9 mouse cellular contexts compared by ENCODE assay signal in genomic region chr17:23969231-23969630, GRCm38 (mm10). TPM values are rescaled to one million over a fixed set of nuclear protein-coding genes. Genes with fewer than 3 reads are reported as not detected.
DNase-seq lines count a peak whose midpoint lies in the region; TF ChIP-seq lines count a peak whose summit lies in the region.
"Had no signal": no experiment of that assay in that cellular context is flagged by ENCODE, and none has a peak within 500 bp of the region (broad histone marks: within the 10 kb centered on the region; RNA-seq: fewer than 3 reads in every experiment).

No protein-coding gene starts in this region.

- peaks cover 21 to 41% of the 10 kb centered on the region in 2 experiments for H3K4me1 ChIP-seq in CH12.LX (ENCODE audit: control insufficient read depth in 1 of 2, insufficient read depth in 2 of 2)
- H3K4me1 ChIP-seq: limb, embryonic 12.5 days had no signal

- H3K27ac ChIP-seq in CH12.LX (ENCODE audit: insufficient read depth, low read depth): no peak overlapping the region
- H3K27ac ChIP-seq: limb, embryonic 12.5 days had no signal

- H3K4me3 ChIP-seq in CH12.LX (replicated peaks in 1 of 3; ENCODE audit: low read depth in 2 of 3, low read length in 2 of 3, poor library complexity in 1 of 3): no peak overlapping the region
- H3K4me3 ChIP-seq: limb, embryonic 12.5 days had no signal

- TF ChIP-seq EP300 in CH12.LX (IDR thresholded peaks at IDR 0.05; ENCODE audit: low read length): no peak

- H3K79me2 ChIP-seq in CH12.LX (replicated peaks; ENCODE audit: control insufficient read depth, extremely low read depth, insufficient read depth, poor library complexity, severe bottlenecking): no peaks in the 10 kb centered on the region

- H3K27me3 ChIP-seq in CH12.LX (replicated peaks): no peaks in the 10 kb centered on the region
- H3K27me3 ChIP-seq: limb, embryonic 12.5 days had no signal

- dilution Hi-C loops in CH12.LX (cut with MboI; ENCODE audit: extremely low pct_ligation_motif_present, extremely low pct_unique_long_range_greater_than_20kb, low sequenced_read_pairs): no loop called here

- no peak for TF ChIP-seq POLR2A in CH12.LX (IDR thresholded peaks at IDR 0.05; ENCODE audit: low read depth, low read length)

- no peaks in the 10 kb centered on the region for H3K9me3 ChIP-seq in CH12.LX (replicated peaks; ENCODE audit: low read length)
- H3K9me3 ChIP-seq: limb, embryonic 12.5 days had no signal

- no peaks in the 10 kb centered on the region for H3K36me3 ChIP-seq in CH12.LX (replicated peaks in 1 of 2; ENCODE audit: control insufficient read depth in 1 of 2, insufficient read depth in 1 of 2, low read length in 1 of 2)
- H3K36me3 ChIP-seq: limb, embryonic 12.5 days had no signal

- peak; percentile 69 for TF ChIP-seq RAD21 in CH12.LX (IDR thresholded peaks at IDR 0.05; ENCODE audit: low read depth, low read length)

- in situ Hi-C loops in CH12.LX (cut with MboI; ENCODE audit: low pct_ligation_motif_present, low pct_unique_long_range_greater_than_20kb, low sequenced_read_pairs): loop anchor here (10.0 kb wide), 3 partner anchors 104 to 304 kb away; partner anchors contain the start of genes Bicdl2, Flywch1 and Prss21

- peak; percentile 32 to 83; a peak in 3 of 4 replicates for TF ChIP-seq CTCF in CH12.LX (conservative IDR thresholded peaks at IDR 0.05 in 1 of 2, IDR thresholded peaks at IDR 0.05 in 1 of 2; ENCODE audit: low read depth in 2 of 2, low read length in 2 of 2)

- H3K9ac ChIP-seq in CH12.LX (ENCODE audit: insufficient read depth, low read depth): no peak overlapping the region
- H3K9ac ChIP-seq: limb, embryonic 12.5 days had no signal

- peak; percentile 74 for DNase-seq in A20 (ENCODE audit: low read depth, low spot score)
- peak; percentile 70 for DNase-seq in CH12.LX (ENCODE audit: extremely low read depth)
- DNase-seq in c-Kit-negative CD71-positive TER-119-positive erythroid progenitor cells, embryonic 14.5 days (ENCODE audit: low read depth, low spot score): peak; percentile 42
- DNase-seq in frontal cortex, postnatal 36 days (ENCODE audit: low spot score in 2 of 2): peak; percentile 71 to 86
- peak; percentile 47 to 81 for DNase-seq in layer of hippocampus, adult 8-10 months (ENCODE audit: low spot score in 2 of 2)
- DNase-seq in lung, postnatal 10 days: peak; percentile 86
- peak; percentile 58 to 67 for DNase-seq in right cerebral cortex, postnatal 36 days (ENCODE audit: low spot score in 2 of 2)
- DNase-seq in urinary bladder, postnatal 4 days (ENCODE audit: low spot score in 2 of 2): peak; percentile 57 to 80

- H3K4me2 ChIP-seq in CH12.LX (ENCODE audit: insufficient read depth, low read depth, poor library complexity, severe bottlenecking): no peak overlapping the region
- H3K4me2 ChIP-seq: limb, embryonic 12.5 days had no signal

TF ChIP-seq in CH12.LX, 34 proteins besides CTCF, POLR2A, EP300 and RAD21:
- no peak for TF ChIP-seq MAZ (IDR thresholded peaks at IDR 0.05; ENCODE audit: low read depth, low read length)
- TF ChIP-seq GABPA (IDR thresholded peaks at IDR 0.05; ENCODE audit: insufficient replicate concordance, low read depth, low read length): no peak
- no peak for TF ChIP-seq NELFE (IDR thresholded peaks at IDR 0.05; ENCODE audit: low read depth, low read length)
- no peak for TF ChIP-seq MEF2A (IDR thresholded peaks at IDR 0.05; ENCODE audit: borderline replicate concordance, low read depth, low read length)
- TF ChIP-seq TBP (conservative IDR thresholded peaks at IDR 0.05; ENCODE audit: low read depth, low read length): no peak
- TF ChIP-seq SMC3 (IDR thresholded peaks at IDR 0.05; ENCODE audit: low read depth, low read length): peak; percentile 76
- no peak for TF ChIP-seq MXI1 (IDR thresholded peaks at IDR 0.05; ENCODE audit: low read depth, low read length)
- TF ChIP-seq UBTF (IDR thresholded peaks at IDR 0.05; ENCODE audit: low read depth, low read length): no peak
- no peak for TF ChIP-seq ZNF384 (IDR thresholded peaks at IDR 0.05; ENCODE audit: low read depth, low read length)
- TF ChIP-seq ZC3H11A (IDR thresholded peaks at IDR 0.05; ENCODE audit: low read depth, low read length): peak; percentile 22; the same call in 1 of the 2 replicates
- no peak for TF ChIP-seq USF1 (IDR thresholded peaks at IDR 0.05; ENCODE audit: low read depth, low read length)
- no peak for TF ChIP-seq JUND (conservative IDR thresholded peaks at IDR 0.05; ENCODE audit: low read depth, low read length)
- no peak for TF ChIP-seq TCF12 (IDR thresholded peaks at IDR 0.05; ENCODE audit: low read depth, low read length)
- TF ChIP-seq ETS1 (conservative IDR thresholded peaks at IDR 0.05; ENCODE audit: low read depth, low read length): no peak

RNA-seq across cellular contexts. Expression of gene Prss30, which starts 11.1 kb away (rescaled TPM):
- total RNA-seq in CH12.LX (2012; rRNA removed) (0.08 TPM in 1 of 2 replicates, not detected in the other), CH12.LX (2014; rRNA removed) (0.30 and 0.57 TPM in 2 replicates)
- 0.63 and 0.69 TPM in 2 replicates for polyA plus RNA-seq in CH12.LX (2012; ENCODE audit: insufficient read length, low read depth)
- under 1 TPM in 1 of 4 experiments, not detected in 3; 0.45 TPM for total RNA-seq in layer of hippocampus, adult 8-10 months (2022)
- polyA plus RNA-seq: limb, embryonic 12.5 days had no signal

RNA-seq across cellular contexts. Expression of gene Sbpl, which starts 14.2 kb away (rescaled TPM):
- total RNA-seq in CH12.LX (2012; rRNA removed): not detected in 2 replicates
- total RNA-seq in CH12.LX (2014; rRNA removed): not detected in 2 replicates
- not detected in 2 replicates for polyA plus RNA-seq in CH12.LX (2012; ENCODE audit: insufficient read length, low read depth)
- not detected for total RNA-seq in layer of hippocampus, adult 8-10 months (2022)
- polyA plus RNA-seq: limb, embryonic 12.5 days had no signal

RNA-seq across cellular contexts. Expression of gene Sbp, which starts 27.8 kb away (rescaled TPM):
- total RNA-seq in CH12.LX (2012; rRNA removed) (not detected in 2 replicates), CH12.LX (2014; rRNA removed) (not detected in 2 replicates)
- not detected in 2 replicates for polyA plus RNA-seq in CH12.LX (2012; ENCODE audit: insufficient read length, low read depth)
- not detected for total RNA-seq in layer of hippocampus, adult 8-10 months (2022)
- polyA plus RNA-seq: limb, embryonic 12.5 days had no signal

RNA-seq across cellular contexts. Expression of gene Prss22, which starts 28.7 kb away (rescaled TPM):
- total RNA-seq in CH12.LX (2012; rRNA removed): not detected in 2 replicates
- not detected in 2 replicates for total RNA-seq in CH12.LX (2014; rRNA removed)
- polyA plus RNA-seq in CH12.LX (2012; ENCODE audit: insufficient read length, low read depth): not detected in 2 replicates
- total RNA-seq in layer of hippocampus, adult 8-10 months (2022): under 1 TPM in 1 of 4 experiments, not detected in 3; 0.33 TPM

RNA-seq across cellular contexts. Expression of gene Dcpp3, which starts 52.0 kb away (rescaled TPM):
- not detected in 2 replicates for total RNA-seq in CH12.LX (2012; rRNA removed)
- not detected in 2 replicates for total RNA-seq in CH12.LX (2014; rRNA removed)
- not detected in 2 replicates for polyA plus RNA-seq in CH12.LX (2012; ENCODE audit: insufficient read length, low read depth)
- total RNA-seq in layer of hippocampus, adult 8-10 months (2022): not detected
- polyA plus RNA-seq: limb, embryonic 12.5 days had no signal
